Mouse (Mus musculus): ENCODE data around the gene Gas2. TPM values are rescaled to one million over a fixed set of nuclear protein-coding genes. Genes with fewer than 3 reads are reported as not detected.

Gene Gas2
- total RNA-seq, 2 experiments from 2014 or later = 2.1 to 4.2 TPM

DNA sequence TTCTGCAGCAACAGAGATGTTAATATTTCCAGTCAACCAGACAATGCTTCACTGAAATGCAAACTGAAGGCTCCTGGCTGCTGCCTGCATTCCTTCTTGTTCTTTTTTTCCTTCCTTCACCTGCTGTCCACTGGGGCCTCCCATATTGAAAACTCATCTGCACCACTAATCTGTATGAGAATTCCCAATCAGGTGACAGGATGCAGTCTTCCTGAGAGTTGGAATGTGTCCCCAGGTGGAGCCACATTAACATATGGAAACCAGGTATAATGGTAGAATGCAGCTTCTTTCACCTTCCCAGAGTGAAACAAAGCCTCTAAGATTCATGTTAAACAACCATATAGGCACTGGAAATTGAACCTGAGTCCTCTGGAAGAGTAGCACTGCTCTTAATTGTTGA lies 96.0 kb downstream of the Gas2 start:
- no peak overlapping the region for H3K27ac ChIP-seq
- H3K4me3 ChIP-seq = no peak overlapping the region
- DNase-seq = no peak
- intact Hi-C loops (cut with DNase I) = no loop called here
- TF ChIP-seq CTCF (IDR thresholded peaks at IDR 0.05) = no peak

DNA sequence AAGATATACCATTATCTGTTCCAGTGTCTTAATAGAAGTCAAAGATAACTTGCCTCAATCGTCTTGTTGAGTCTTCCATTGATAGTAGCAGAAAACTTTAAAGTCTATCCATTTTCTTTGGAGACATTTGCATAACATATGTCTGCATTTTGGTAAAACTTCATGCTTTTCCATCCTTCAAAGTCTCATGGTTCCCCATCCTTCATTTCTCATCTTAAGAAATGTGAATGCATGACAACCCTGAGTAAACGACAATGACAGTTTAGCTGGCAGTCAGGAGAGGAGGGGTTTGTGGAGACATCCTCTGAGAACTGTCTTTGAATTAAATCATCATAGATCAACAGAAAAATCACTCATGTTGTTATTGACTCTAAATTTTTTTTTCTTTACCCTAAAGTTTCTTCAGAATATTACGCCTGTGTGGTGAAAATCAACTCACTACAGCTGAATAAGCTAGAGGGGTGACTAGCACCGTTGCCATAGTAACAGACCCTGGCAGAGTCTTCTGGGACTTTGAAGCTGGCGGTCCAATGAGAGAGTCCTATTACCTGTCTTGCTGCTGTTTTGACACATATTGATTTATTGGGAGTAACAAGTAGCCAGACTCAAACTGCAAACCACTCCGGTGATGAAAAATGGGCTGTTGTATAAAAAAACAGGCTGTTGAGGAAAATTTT lies 99.0 kb downstream of the Gas2 start:
- Histone ChIP-seq H3K27ac (no peak overlapping the region), H3K4me3 (no peak overlapping the region)
- no peak for DNase-seq
- no peak for TF ChIP-seq CTCF (IDR thresholded peaks at IDR 0.05)
- intact Hi-C loops (cut with DNase I) = no loop called here

DNA sequence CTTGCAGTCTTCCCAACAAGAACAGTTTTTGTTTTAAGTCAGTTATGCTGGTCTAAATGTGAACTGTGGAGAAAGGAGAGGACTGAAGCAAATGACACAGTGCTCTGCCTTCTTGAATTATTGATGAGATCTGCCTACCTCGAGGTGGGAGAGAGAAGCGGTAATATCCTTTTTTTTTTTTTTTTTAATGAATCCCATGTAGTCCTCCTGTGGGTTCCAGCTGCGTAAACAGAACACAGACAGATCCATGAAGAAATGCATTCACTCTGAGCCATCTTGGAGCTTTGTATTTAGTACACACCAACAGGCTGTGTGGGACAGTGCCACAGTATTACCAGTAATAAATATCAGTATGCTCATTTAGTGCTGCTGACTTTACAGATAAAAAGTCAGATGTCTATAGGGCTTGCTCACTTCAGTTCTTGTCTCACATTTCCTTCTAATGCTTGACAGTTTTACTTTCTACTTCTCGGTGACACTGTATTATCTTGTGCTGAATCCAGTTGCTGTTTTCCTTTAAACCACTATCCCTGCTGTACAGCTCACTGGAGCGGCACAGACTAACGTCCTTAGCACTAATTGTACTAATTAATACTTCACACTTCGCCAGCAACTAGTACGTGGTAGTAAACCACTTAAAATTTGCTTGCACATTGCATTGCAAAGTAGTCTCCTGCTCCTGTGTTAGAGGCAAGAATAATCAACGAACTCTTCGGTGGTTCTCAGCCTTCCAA lies 100.6 kb downstream of the Gas2 start:
- H3K4me3 ChIP-seq = no peak overlapping the region
- TF ChIP-seq CTCF (IDR thresholded peaks at IDR 0.05) = no peak
- H3K27ac ChIP-seq = no peak overlapping the region
- intact Hi-C loops (cut with DNase I) = no loop called here
- DNase-seq = no peak

DNA sequence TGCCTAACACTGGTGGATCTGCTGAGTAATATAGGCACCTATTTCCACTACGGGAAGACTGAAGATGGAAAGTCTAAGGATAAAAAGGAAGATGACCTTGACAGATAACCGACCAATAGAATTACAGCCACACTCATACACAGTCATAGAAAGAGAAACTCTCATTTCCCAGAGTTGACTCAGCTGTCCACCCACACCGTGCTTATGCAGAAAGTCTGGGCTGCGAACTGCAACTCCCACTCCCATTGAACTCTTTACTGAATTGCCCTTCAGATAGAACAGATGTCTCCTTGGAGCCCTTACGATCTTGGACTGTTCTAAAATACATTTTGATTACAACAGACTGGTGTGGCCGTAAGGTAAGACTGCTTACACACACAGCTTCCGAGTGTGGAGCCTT lies 102.9 kb downstream of the Gas2 start:
- Histone ChIP-seq H3K27ac (no peak overlapping the region), H3K4me3 (no peak overlapping the region)
- DNase-seq = no peak
- intact Hi-C loops (cut with DNase I) = no loop called here
- TF ChIP-seq CTCF (IDR thresholded peaks at IDR 0.05) = no peak

DNA sequence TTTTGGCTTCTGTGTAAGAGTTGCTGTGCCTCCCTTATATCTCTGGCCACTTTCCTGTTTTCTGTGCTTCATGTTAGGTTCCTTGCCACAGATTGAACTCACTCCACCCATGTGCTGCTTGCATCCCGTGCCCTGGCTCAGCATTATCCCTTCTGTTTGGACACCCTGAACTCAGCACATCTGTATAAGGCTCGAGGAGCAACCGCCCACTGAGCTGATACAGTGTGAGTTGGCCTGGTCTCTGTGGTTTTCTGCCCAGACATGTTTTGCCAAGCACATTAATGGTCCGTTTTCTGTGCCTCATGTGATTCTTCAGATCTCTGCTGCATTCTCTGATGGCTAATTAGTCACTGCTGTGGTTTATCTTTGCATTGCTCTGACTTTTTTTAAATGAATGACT lies 105.8 kb downstream of the Gas2 start:
- no peak for TF ChIP-seq CTCF (IDR thresholded peaks at IDR 0.05)
- H3K4me3 ChIP-seq = no peak overlapping the region
- DNase-seq = no peak
- H3K27ac ChIP-seq = no peak overlapping the region
- intact Hi-C loops (cut with DNase I) = no loop called here

DNA sequence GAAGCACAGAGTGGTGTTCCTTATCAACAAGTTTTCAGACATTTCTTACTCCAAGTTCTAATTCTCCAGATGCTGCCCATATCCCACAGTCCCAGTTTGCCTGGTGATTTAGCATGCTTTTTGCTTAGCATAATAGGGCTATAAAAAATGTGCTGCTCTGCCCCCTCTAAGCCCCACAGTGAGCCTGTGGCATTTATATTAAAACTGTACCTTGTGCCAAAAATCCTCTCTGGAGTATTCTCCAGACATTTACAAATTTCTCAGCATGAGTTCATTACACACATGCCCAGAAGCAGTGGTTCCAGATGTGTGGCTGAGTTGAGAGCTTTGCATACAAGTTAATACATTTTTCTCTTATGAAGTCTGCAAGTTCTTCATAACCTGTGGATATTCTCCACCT lies 107.6 kb downstream of the Gas2 start:
- intact Hi-C loops (cut with DNase I) = no loop called here
- H3K4me3 ChIP-seq = no peak overlapping the region
- TF ChIP-seq CTCF (IDR thresholded peaks at IDR 0.05) = no peak
- no peak for DNase-seq
- H3K27ac ChIP-seq = no peak overlapping the region

DNA sequence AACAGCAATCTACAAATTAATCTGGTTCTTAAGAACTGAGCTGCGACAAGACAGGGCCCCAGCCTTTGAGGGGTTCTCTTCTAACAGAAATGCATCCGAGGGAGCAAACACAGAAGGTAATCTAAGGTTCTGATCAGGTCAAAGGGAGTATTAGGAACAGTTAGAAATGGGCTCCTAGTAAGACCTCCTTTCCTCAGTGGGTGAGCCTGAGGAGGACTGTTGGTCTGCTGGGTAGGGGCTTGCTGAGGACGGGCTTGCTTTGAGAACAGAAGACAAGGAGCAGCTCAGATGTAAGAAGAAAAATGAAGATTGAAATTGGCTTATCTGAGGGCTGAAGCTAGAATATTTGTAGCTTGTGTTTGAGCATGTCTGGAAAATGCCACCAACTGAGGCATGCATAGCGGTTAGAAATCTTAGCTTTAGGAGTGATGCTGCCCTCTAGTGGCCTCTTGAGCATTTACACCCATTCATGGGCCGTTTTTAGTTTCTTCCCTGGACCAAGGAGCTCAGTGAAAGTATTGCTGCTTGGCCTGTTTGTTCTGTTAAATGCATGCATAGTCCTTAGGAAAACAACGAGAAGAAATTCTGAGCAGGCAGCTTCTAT lies 110.5 kb downstream of the Gas2 start:
- intact Hi-C loops (cut with DNase I) = loop anchor here (2.0 kb wide), 1 partner anchor 352 kb away; no protein-coding TSS in a partner anchor
- Histone ChIP-seq H3K4me3 (no peak overlapping the region), H3K27ac (peak overlapping the region; percentile 1; the same call in 1 of the 2 replicates)
- peak; percentile 19 for DNase-seq
- peak; percentile 87 for TF ChIP-seq CTCF (IDR thresholded peaks at IDR 0.05)

DNA sequence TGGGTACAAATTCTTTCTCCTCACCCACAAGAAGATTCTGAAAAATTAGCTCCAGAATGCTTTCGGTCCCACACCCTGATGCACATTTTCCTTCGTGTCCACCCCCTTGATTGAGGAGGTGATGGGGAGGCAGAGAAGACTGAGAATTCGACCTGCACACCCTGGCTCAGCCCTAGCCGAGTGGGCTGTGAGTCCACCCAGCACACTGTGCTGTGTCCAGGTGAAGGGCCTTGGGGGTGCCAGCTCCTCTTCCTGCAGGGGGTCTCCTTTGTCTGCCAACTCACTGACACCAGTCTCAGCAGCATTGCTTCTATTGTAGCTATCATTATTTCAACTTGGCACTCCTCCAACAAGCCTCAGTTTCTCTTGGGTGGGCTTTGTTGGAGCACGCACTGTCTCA lies 111.3 kb downstream of the Gas2 start:
- Histone ChIP-seq H3K27ac (no peak overlapping the region), H3K4me3 (no peak overlapping the region)
- TF ChIP-seq CTCF (IDR thresholded peaks at IDR 0.05) = no peak
- intact Hi-C loops (cut with DNase I) = loop anchor here (2.0 kb wide), 1 partner anchor 352 kb away; no protein-coding TSS in a partner anchor
- no peak for DNase-seq

DNA sequence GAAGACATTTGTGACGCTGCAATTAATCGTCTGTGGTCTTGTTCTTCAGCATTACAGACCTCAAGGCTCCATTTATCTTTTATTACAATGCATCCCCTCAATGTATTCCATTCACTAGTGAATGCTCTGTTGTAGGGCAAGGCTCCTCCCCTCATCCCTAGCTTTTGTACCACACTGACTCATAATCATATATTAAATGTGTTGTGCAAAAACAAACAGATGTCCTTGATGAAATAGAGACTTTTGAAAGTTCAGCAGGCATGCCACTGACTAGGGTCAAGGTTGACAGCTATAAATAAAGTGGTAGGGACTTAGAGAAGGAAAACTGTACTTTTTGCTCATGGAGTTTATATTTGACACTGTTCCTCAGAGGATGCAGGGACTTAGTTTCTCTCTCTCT lies 111.7 kb downstream of the Gas2 start:
- DNase-seq = no peak
- no peak for TF ChIP-seq CTCF (IDR thresholded peaks at IDR 0.05)
- Histone ChIP-seq H3K27ac (no peak overlapping the region), H3K4me3 (no peak overlapping the region)
- intact Hi-C loops (cut with DNase I) = loop anchor here (2.0 kb wide), 1 partner anchor 353 kb away; no protein-coding TSS in a partner anchor

DNA sequence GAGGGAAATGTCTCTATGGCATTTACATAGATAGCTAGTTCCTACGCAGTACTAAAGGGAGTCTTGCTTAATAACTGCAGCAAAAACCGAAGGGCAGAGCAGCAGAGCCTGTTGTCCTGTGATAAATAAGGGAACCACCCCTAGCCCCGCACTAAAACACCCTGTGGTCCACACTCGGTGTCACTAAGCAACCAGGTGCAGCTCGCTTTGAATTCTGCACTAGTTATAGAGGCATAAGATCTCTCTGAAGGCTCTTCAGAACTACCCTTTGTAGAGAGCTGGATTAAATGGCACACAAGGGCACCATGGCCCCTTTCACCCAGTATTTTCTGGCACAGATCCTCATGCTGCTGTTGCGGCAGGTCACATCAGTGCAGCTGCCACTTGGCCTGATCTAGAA lies 113.4 kb downstream of the Gas2 start:
- intact Hi-C loops (cut with DNase I) = no loop called here
- H3K4me3 ChIP-seq = no peak overlapping the region
- H3K27ac ChIP-seq = no peak overlapping the region
- no peak for TF ChIP-seq CTCF (IDR thresholded peaks at IDR 0.05)
- DNase-seq = no peak

DNA sequence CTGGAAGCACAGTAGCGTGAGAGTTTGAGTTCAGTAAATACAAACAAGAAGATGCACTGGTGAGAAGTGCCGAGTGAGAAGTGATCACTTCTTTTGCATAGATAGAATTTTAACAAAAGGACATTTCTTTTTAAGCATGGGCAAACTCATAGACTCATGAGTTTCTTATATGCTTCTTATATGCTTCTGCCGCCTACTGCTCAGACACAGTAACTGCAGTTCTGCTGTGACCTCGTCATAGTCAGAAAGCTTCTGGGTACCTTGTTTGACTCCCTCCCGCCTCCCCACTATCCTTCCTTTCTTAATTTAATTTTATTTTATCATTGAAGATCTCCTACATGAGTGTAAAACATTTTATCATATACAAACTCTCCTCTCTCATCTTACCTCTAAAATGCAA lies 117.5 kb downstream of the Gas2 start:
- DNase-seq = no peak
- Histone ChIP-seq H3K27ac (no peak overlapping the region), H3K4me3 (no peak overlapping the region)
- peak; percentile 57 for TF ChIP-seq CTCF (IDR thresholded peaks at IDR 0.05)
- intact Hi-C loops (cut with DNase I) = no loop called here

DNA sequence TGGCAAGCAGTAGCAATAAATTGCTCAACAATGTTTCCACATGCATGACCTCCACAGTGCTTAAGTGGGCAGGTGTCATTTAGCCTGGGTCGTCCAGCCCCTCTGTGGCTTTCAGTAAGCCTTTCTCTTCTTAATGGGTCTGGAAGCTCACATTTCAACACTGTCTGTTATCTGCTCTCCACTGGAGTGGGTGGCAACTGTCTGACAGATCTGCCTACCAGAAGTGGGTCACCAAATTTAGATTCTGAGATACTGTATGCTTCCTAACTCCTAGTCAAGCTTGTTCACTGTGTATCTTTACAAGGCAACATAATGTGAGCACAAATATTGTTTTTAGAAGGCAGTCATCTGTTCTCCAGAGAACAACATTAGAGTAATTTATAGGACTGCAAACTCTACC lies 120.5 kb downstream of the Gas2 start:
- Histone ChIP-seq H3K27ac (no peak overlapping the region), H3K4me3 (no peak overlapping the region)
- intact Hi-C loops (cut with DNase I) = no loop called here
- no peak for DNase-seq
- no peak for TF ChIP-seq CTCF (IDR thresholded peaks at IDR 0.05)

DNA sequence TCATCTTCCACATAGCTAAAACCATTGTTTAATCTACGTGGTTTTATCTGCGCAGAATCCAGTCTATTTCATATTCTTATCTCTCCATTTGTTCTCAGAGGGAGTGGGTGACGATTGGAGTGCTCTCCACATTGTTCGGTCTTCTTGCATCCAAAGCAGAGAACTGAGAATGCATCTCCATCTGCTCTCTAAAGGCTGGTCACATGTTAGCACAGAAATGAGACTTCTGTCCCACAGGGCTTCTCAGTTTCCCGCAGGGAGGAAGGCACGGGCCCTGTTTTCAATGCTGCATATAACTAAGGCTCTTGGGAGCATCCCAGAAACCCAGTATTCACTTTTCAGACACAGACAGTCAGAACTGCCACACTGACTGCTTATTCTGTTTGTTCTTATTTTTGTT lies 123.9 kb downstream of the Gas2 start:
- TF ChIP-seq CTCF (IDR thresholded peaks at IDR 0.05) = no peak
- intact Hi-C loops (cut with DNase I) = no loop called here

More for the DNA sequence above, 123.9 kb downstream of the Gas2 start:
- Histone ChIP-seq H3K27ac (no peak overlapping the region), H3K4me3 (no peak overlapping the region)
- DNase-seq = no peak
